Mouse (Mus musculus): ENCODE measurements around the gene Arrdc2. TPM values are rescaled to one million over a fixed set of nuclear protein-coding genes. Genes with fewer than 3 reads are reported as not detected.

Arrdc2 gene
- total RNA-seq (2017) = 7.3 and 19.9 TPM in 2 replicates

GRCm38 (mm10) chr8:70839408-70840351 is at the start of gene Arrdc2:
Gene Arrdc2, minus strand, starts transcription at chr8:70839720.
- ATAC-seq (replicated peaks; ENCODE audit: low read depth, poor library complexity, severe bottlenecking) = peak; percentile 88

- ATAC-seq (replicated peaks; ENCODE audit: low read depth, poor library complexity, severe bottlenecking) = no peak; the same call in 1 of the 2 replicates
Measured at GRCm38 (mm10) chr8:70887669-70888068, 48.1 kb upstream of the Arrdc2 start.

- peak; percentile 65 for ATAC-seq (replicated peaks; ENCODE audit: low read depth, poor library complexity, severe bottlenecking)
Measured at GRCm38 (mm10) chr8:70885612-70886011, 46.1 kb upstream of the Arrdc2 start.

- 0 out of 2 replicates have a peak, but pooled peaks have one; percentile 8 for ATAC-seq (replicated peaks; ENCODE audit: low read depth, poor library complexity, severe bottlenecking)
Measured at GRCm38 (mm10) chr8:70884683-70885082, 45.2 kb upstream of the Arrdc2 start.

GRCm38 (mm10) chr8:70884186-70884585 is 44.7 kb upstream of the Arrdc2 start:
- no peak for ATAC-seq (replicated peaks; ENCODE audit: low read depth, poor library complexity, severe bottlenecking)

GRCm38 (mm10) chr8:70880546-70880945 is 41.0 kb upstream of the Arrdc2 start:
- no peak for ATAC-seq (replicated peaks; ENCODE audit: low read depth, poor library complexity, severe bottlenecking)

GRCm38 (mm10) chr8:70880126-70880525 is 40.6 kb upstream of the Arrdc2 start:
- no peak for ATAC-seq (replicated peaks; ENCODE audit: low read depth, poor library complexity, severe bottlenecking)

GRCm38 (mm10) chr8:70879500-70879899 is 40.0 kb upstream of the Arrdc2 start:
- no peak for ATAC-seq (replicated peaks; ENCODE audit: low read depth, poor library complexity, severe bottlenecking)

- no peak for ATAC-seq (replicated peaks; ENCODE audit: low read depth, poor library complexity, severe bottlenecking)
Measured at GRCm38 (mm10) chr8:70878178-70878577, 38.7 kb upstream of the Arrdc2 start.

- ATAC-seq (replicated peaks; ENCODE audit: low read depth, poor library complexity, severe bottlenecking) = no peak
Measured at GRCm38 (mm10) chr8:70876382-70876781, 36.9 kb upstream of the Arrdc2 start.

GRCm38 (mm10) chr8:70874441-70874840 is 34.9 kb upstream of the Arrdc2 start:
- no peak for ATAC-seq (replicated peaks; ENCODE audit: low read depth, poor library complexity, severe bottlenecking)

GRCm38 (mm10) chr8:70873364-70873985 is 34.0 kb upstream of the Arrdc2 start, which contains the start of gene Ccdc124:
Gene Ccdc124, minus strand, starts transcription at chr8:70873935.
- peak; percentile 81 for ATAC-seq (replicated peaks; ENCODE audit: low read depth, poor library complexity, severe bottlenecking)

GRCm38 (mm10) chr8:70872643-70873363 is 33.3 kb upstream of the Arrdc2 start:
- ATAC-seq (replicated peaks; ENCODE audit: low read depth, poor library complexity, severe bottlenecking) = no peak

- ATAC-seq (replicated peaks; ENCODE audit: low read depth, poor library complexity, severe bottlenecking) = no peak
Measured at GRCm38 (mm10) chr8:70871195-70871807, 31.8 kb upstream of the Arrdc2 start.

GRCm38 (mm10) chr8:70869601-70870041 is 30.1 kb upstream of the Arrdc2 start:
- peak; percentile 40 for ATAC-seq (replicated peaks; ENCODE audit: low read depth, poor library complexity, severe bottlenecking)

GRCm38 (mm10) chr8:70869199-70869571 is 29.7 kb upstream of the Arrdc2 start:
- ATAC-seq (replicated peaks; ENCODE audit: low read depth, poor library complexity, severe bottlenecking) = no peak

- ATAC-seq (replicated peaks; ENCODE audit: low read depth, poor library complexity, severe bottlenecking) = peak; percentile 36
Measured at GRCm38 (mm10) chr8:70868559-70869198, 29.2 kb upstream of the Arrdc2 start.

- no peak for ATAC-seq (replicated peaks; ENCODE audit: low read depth, poor library complexity, severe bottlenecking)
Measured at GRCm38 (mm10) chr8:70866566-70866965, 27.0 kb upstream of the Arrdc2 start.

- ATAC-seq (replicated peaks; ENCODE audit: low read depth, poor library complexity, severe bottlenecking) = no peak
Measured at GRCm38 (mm10) chr8:70866001-70866520, 26.5 kb upstream of the Arrdc2 start.

All from common myeloid progenitor, adult 5-6 weeks (primary cell).